Mouse (Mus musculus) stomach, postnatal 0 days (tissue): ENCODE results near the gene Rtp4. TPM values are rescaled to one million over a fixed set of nuclear protein-coding genes. Genes with fewer than 3 reads are reported as not detected.
A peak's percentile ranks its signal among the peaks of the same experiment; 100 is the strongest.

Source experiments
- ATAC-seq: fragments of 200-750 bp; cut with Nextera tagmentation; 2 replicates; pipeline ENCODE4 v1.8.0; 2017; ENCODE audit not compliant: low FRiP score, low TSS enrichment
- DNase-seq: peaks from one replicate; pipeline ENCODE4 v3.0.0-alpha.2; 2016; ENCODE audit warnings: low spot score
- H3K27ac ChIP-seq: fragments of 300-500 bp; sonication (generic); replicated peaks from 2 replicates; pipeline ENCODE4 v1.5.1; 2014; ENCODE audit warnings: mild to moderate bottlenecking, control low read depth
- H3K27me3 ChIP-seq: fragments of 300-500 bp; sonication (generic); 2 replicates; pipeline ENCODE4 v1.6.1; 2014; ENCODE audit warnings: low read length; ENCODE audit not compliant: control insufficient read depth, insufficient read depth
- H3K36me3 ChIP-seq: fragments of 300-500 bp; sonication (generic); 2 replicates; pipeline ENCODE4 v1.6.1; 2014; ENCODE audit warnings: low read length, mixed read lengths; ENCODE audit not compliant: control insufficient read depth, insufficient read depth
- H3K4me1 ChIP-seq: fragments of 300-500 bp; sonication (generic); replicated peaks from 2 replicates; pipeline ENCODE4 v1.6.1; 2014; ENCODE audit warnings: antibody characterized with exemption; ENCODE audit not compliant: control insufficient read depth, insufficient read depth
- H3K4me2 ChIP-seq: fragments of 300-500 bp; sonication (generic); replicated peaks from 2 replicates; pipeline ENCODE4 v1.6.1; 2014; ENCODE audit warnings: low read depth, mild to moderate bottlenecking, control low read depth, moderate library complexity
- H3K4me3 ChIP-seq: fragments of 300-500 bp; sonication (generic); 2 replicates; pipeline ENCODE4 v1.5.1; 2014; ENCODE audit warnings: low read depth, low read length, control low read depth
- H3K9ac ChIP-seq: fragments of 300-500 bp; sonication (generic); 2 replicates; pipeline ENCODE4 v1.6.1; 2014; ENCODE audit warnings: mild to moderate bottlenecking, low read length, control low read depth, mixed read lengths
- H3K9me3 ChIP-seq: fragments of 300-500 bp; sonication (generic); 2 replicates; pipeline ENCODE4 v1.6.1; 2016; ENCODE audit warnings: low read length; ENCODE audit not compliant: control insufficient read depth
- CTCF ChIP-seq: IDR thresholded peaks from 2 replicates; pipeline ENCODE4 v1.5.1; 2016; ENCODE audit warnings: antibody characterized with exemption, low read depth, mild to moderate bottlenecking, moderate library complexity
- EP300 ChIP-seq: optimal IDR thresholded peaks from 2 replicates; pipeline ENCODE3; 2016; ENCODE audit warnings: antibody characterized with exemption
- WGBS: fragments of 180-500 bp; shearing (Covaris S2); extraction: QIAGEN DNeasy Blood & Tissue Kit; methylation state at CpG from one replicate; pipeline ENCODE4 v1.1.7; 2014; 5-methylcytosine and 5-hydroxymethylcytosine counted together
- polyA plus RNA-seq: library from polyadenylated mRNA; unstranded; fragments of >200 nt; fragmentation: Nextera tagmentation; extraction: Ambion mirVana; gene quantifications from 2 replicates; pipeline ENCODE4 v1.2.1, GENCODE M21; 2015

Rtp4 gene
- polyA plus RNA-seq: 19.7 and 20.0 TPM in 2 replicates

- H3K36me3 ChIP-seq: no peaks in the 10 kb centered on the region
- no peaks in the 10 kb centered on the region for H3K4me1 ChIP-seq
- no peaks in the 10 kb centered on the region for H3K27me3 ChIP-seq
- no peak within 1 kb of the TSS for H3K4me3 ChIP-seq
- TF ChIP-seq CTCF (no peak), EP300 (no peak)
- no peak within 1 kb of the TSS for H3K27ac ChIP-seq
- DNase-seq: no peak
- no peaks in the 10 kb centered on the region for H3K9me3 ChIP-seq
- H3K4me2 ChIP-seq: peak within 1 kb of the TSS; percentile 45
- no peak within 1 kb of the TSS for H3K9ac ChIP-seq
- 8% methylated on average over 12 of the region's 12 CpGs for WGBS
- ATAC-seq: 0 out of 2 replicates have a peak, but pooled peaks have one; percentile 40
Measured at GRCm38 (mm10) chr16:23520235-23520871, at the start of gene Rtp4, which contains the start of gene Masp1. TSS of gene Rtp4 (plus strand) at chr16:23520291. TSS of gene Masp1 (minus strand) at chr16:23520815.

- Histone ChIP-seq H3K4me3 (no peak overlapping the region), H3K36me3 (no peaks in the 10 kb centered on the region), H3K9me3 (no peaks in the 10 kb centered on the region), H3K27me3 (no peaks in the 10 kb centered on the region), H3K4me2 (no peak overlapping the region), H3K4me1 (no peaks in the 10 kb centered on the region), H3K9ac (no peak overlapping the region), H3K27ac (no peak overlapping the region)
- no peak for DNase-seq
- no peak for ATAC-seq
- 84% methylated on average over 6 of the region's 6 CpGs for WGBS
- TF ChIP-seq CTCF: no peak
- no peak for TF ChIP-seq EP300
Measured at GRCm38 (mm10) chr16:23471551-23471950, 48.5 kb upstream of the Rtp4 start.

DNA sequence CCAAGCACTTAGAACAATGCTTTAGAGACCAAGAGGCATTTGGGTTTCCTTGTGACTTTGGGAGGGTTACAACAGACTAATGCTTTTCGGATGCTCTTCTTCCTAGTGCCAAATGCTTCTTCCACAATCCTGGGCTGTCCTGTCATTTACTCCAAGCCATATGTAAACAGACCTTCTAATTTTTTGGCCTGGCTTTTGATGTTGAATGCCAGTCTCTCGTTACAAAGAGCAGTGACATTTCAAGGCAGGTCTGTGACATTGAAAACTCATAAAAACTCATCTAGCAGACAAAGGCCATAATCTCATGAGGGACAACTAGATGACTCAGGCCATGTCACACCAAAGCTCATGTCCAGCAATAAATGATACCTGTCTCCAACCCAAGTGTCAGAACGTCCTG is 48.0 kb upstream of the Rtp4 start:
- no peaks in the 10 kb centered on the region for H3K9me3 ChIP-seq
- 53% methylated on average over 3 of the region's 3 CpGs for WGBS
- H3K27me3 ChIP-seq: no peaks in the 10 kb centered on the region
- TF ChIP-seq CTCF (no peak), EP300 (no peak)
- H3K4me2 ChIP-seq: no peak overlapping the region
- no peaks in the 10 kb centered on the region for H3K36me3 ChIP-seq
- DNase-seq (no peak), ATAC-seq (no peak)
- H3K4me1 ChIP-seq: no peaks in the 10 kb centered on the region
- H3K27ac ChIP-seq: no peak overlapping the region
- no peak overlapping the region for H3K4me3 ChIP-seq
- no peak overlapping the region for H3K9ac ChIP-seq

- DNase-seq: no peak
- TF ChIP-seq CTCF (no peak), EP300 (no peak)
- Histone ChIP-seq H3K4me2 (no peak overlapping the region), H3K27ac (no peak overlapping the region), H3K27me3 (no peaks in the 10 kb centered on the region), H3K4me1 (no peaks in the 10 kb centered on the region), H3K36me3 (no peaks in the 10 kb centered on the region), H3K4me3 (no peak overlapping the region), H3K9me3 (no peaks in the 10 kb centered on the region), H3K9ac (no peak overlapping the region)
- WGBS: 92% methylated on average over 4 of the region's 4 CpGs
- no peak for ATAC-seq
Measured at GRCm38 (mm10) chr16:23475651-23476050, 44.4 kb upstream of the Rtp4 start.

- H3K36me3 ChIP-seq: no peaks in the 10 kb centered on the region
- no peaks in the 10 kb centered on the region for H3K4me1 ChIP-seq
- H3K27ac ChIP-seq: no peak overlapping the region
- ATAC-seq: no peak
- H3K4me2 ChIP-seq: no peak overlapping the region
- no peak overlapping the region for H3K9ac ChIP-seq
- TF ChIP-seq EP300 (no peak), CTCF (no peak)
- no peaks in the 10 kb centered on the region for H3K9me3 ChIP-seq
- no peak overlapping the region for H3K4me3 ChIP-seq
- no peak for DNase-seq
- no peaks in the 10 kb centered on the region for H3K27me3 ChIP-seq
Measured at GRCm38 (mm10) chr16:23476598-23476997, 43.5 kb upstream of the Rtp4 start.

DNA sequence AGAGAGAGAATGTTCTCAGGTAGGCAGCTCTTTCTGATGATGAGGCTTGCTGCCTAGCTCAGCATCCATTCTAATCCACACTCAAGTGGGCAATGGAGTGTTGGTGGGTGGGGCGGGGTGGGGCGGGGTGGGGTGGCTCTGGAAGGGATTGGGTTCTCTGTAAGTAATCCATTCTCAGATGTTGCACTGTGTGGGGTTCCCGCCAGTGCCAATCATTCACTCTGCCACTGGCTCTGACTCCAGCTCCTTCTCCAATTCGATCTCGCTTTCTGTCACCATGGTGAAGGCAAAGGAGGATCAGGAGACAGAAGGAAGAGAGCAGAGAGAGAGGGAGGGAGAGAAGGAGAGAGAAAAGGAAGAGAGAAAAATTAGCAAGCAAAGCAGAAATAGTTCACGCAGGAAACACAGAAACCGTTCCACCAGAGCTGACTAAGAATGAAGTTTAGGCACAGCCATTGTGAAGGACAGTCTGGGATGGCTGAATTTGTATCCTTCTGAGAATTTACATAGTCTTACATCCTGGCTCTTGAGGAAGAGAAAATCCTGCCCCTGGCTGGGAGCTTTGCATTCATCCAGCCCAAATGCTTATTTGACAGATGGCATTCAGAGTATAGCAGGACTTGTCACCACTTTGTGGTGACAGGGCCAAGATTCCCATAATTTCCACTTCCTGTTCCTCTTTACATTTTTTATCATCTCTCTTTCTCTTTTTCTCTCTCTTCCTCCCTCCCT is 40.1 kb upstream of the Rtp4 start:
- H3K9me3 ChIP-seq: no peaks in the 10 kb centered on the region
- H3K27me3 ChIP-seq: no peaks in the 10 kb centered on the region
- DNase-seq (no peak), ATAC-seq (no peak)
- no peaks in the 10 kb centered on the region for H3K4me1 ChIP-seq
- no peaks in the 10 kb centered on the region for H3K36me3 ChIP-seq
- H3K4me3 ChIP-seq: no peak overlapping the region
- H3K9ac ChIP-seq: no peak overlapping the region
- no peak overlapping the region for H3K27ac ChIP-seq
- TF ChIP-seq CTCF (no peak), EP300 (no peak)
- WGBS: 71% methylated on average over 7 of the region's 7 CpGs
- no peak overlapping the region for H3K4me2 ChIP-seq
